Mouse (Mus musculus): ENCODE measurements around the gene Gm26657. TPM values are rescaled to one million over a fixed set of nuclear protein-coding genes. Genes with fewer than 3 reads are reported as not detected.

Gene Gm26657
- polyA plus RNA-seq, 1 experiment: not detected

DNA sequence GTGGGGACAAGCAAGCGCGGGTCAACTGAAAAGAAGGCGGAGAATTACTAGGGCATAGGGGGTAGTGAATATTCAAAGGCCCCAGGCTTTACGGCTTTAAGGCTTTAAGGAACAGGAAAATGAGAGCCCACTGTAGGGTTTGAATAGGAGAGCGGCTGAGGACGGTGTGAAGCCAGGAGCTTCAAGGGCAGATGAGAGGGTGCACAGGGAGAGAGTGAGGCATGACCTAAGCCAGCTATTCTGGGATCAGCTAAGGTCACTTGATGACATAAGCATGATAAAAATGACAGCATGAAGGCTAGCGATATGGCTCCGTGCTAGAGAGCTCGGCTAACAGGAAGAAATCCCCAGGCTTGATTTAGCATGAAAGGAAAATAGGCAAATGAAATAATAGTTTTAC, 20.4 kb upstream of the Gm26657 start:
- 71% methylated on average over 9 of the region's 9 CpGs for WGBS

DNA sequence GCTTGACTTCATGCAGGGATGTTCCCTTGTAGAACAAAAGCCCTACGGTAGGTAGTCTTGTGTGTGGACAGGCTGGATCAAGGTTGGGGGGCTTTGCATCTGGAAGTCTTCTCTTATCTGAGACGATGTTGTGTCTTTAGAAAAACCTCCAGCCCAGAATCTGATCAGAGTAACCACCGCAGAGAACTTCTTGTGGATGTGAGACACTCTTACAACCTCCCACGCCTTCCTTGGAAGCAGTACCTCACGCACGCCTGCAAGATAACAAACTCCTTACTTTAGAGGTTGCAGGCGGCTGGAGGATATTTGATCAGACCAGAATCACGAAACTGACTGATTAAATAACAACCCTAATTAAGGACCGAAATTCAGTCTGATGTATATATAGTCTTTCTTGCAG, 19.5 kb upstream of the Gm26657 start:
- DNase-seq: no peak
- Histone ChIP-seq H3K27me3 (ENCODE audit: control insufficient read depth, insufficient read depth, low read length) (no peaks in the 10 kb centered on the region; the same call in 1 of the 2 replicates), H3K4me3 (replicated peaks; ENCODE audit: insufficient read depth, low read depth, low read length) (no peak overlapping the region), H3K27ac (ENCODE audit: insufficient read depth, low read length) (no peak overlapping the region), H3K4me1 (ENCODE audit: control insufficient read depth, insufficient read depth, low read length) (no peaks in the 10 kb centered on the region)
- 85% methylated on average over 9 of the region's 9 CpGs for WGBS
- TF ChIP-seq POLR2A (IDR thresholded peaks at IDR 0.05; ENCODE audit: borderline replicate concordance, insufficient read depth, low read length) (no peak), CTCF (IDR thresholded peaks at IDR 0.05; ENCODE audit: borderline replicate concordance, insufficient read depth, low read depth, low read length) (no peak)

More for the DNA sequence above, 20.4 kb upstream of the Gm26657 start:
- Histone ChIP-seq H3K4me1 (ENCODE audit: control insufficient read depth, insufficient read depth, low read length) (no peaks in the 10 kb centered on the region), H3K4me3 (replicated peaks; ENCODE audit: insufficient read depth, low read depth, low read length) (no peak overlapping the region), H3K27ac (ENCODE audit: insufficient read depth, low read length) (no peak overlapping the region), H3K27me3 (ENCODE audit: control insufficient read depth, insufficient read depth, low read length) (no peaks in the 10 kb centered on the region; the same call in 1 of the 2 replicates)
- no peak for TF ChIP-seq CTCF (IDR thresholded peaks at IDR 0.05; ENCODE audit: borderline replicate concordance, insufficient read depth, low read depth, low read length)
- no peak for TF ChIP-seq POLR2A (IDR thresholded peaks at IDR 0.05; ENCODE audit: borderline replicate concordance, insufficient read depth, low read length)
- no peak for DNase-seq

DNA sequence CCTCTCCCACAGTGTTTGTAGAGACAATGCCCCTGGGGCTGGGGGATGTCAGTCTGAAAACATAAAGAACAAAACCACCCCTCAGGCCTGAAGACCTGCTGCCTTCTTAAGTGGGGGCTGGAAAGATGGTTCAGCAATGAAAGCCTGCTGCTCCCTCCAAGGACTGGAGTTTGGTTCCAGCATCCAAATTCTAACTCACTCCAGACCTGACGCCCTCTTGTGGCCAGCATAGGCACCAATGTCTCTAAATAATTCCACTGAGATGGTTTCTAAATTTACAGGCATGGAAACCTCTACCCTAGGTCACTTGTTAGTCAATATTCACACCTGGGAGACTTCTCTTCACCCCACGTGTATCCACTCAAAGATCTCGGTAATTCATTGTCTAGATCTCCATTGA, 18.4 kb upstream of the Gm26657 start:
- no peak overlapping the region for H3K4me3 ChIP-seq (replicated peaks; ENCODE audit: insufficient read depth, low read depth, low read length)
- no peaks in the 10 kb centered on the region for H3K4me1 ChIP-seq (ENCODE audit: control insufficient read depth, insufficient read depth, low read length)
- H3K27ac ChIP-seq (ENCODE audit: insufficient read depth, low read length): no peak overlapping the region
- 36% methylated on average over 3 of the region's 3 CpGs for WGBS
- TF ChIP-seq CTCF (IDR thresholded peaks at IDR 0.05; ENCODE audit: borderline replicate concordance, insufficient read depth, low read depth, low read length) (peak; percentile 39; the same call in 1 of the 2 replicates), POLR2A (IDR thresholded peaks at IDR 0.05; ENCODE audit: borderline replicate concordance, insufficient read depth, low read length) (no peak)
- no peaks in the 10 kb centered on the region; the same call in 1 of the 2 replicates for H3K27me3 ChIP-seq (ENCODE audit: control insufficient read depth, insufficient read depth, low read length)
- DNase-seq: no peak

DNA sequence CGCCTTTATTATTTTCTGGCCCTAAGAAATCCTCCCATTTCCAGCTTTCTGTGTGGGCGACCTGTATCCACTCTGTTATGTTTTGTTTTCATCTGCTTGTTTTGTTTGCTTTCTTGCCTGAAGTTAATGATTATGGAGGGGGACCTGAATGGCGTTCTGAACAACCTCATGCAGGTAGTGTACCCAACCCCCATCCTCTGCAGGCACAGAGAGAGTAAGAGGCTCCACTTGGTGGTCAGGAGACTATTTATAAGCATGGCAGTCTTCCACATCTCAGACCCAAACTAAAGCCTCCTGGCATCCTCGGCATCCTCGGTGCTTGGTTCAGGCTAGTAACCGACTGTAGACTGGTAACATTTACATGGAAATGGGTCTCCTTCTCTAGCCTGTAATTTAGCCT, 17.5 kb upstream of the Gm26657 start:
- Histone ChIP-seq H3K4me1 (ENCODE audit: control insufficient read depth, insufficient read depth, low read length) (no peaks in the 10 kb centered on the region), H3K4me3 (replicated peaks; ENCODE audit: insufficient read depth, low read depth, low read length) (no peak overlapping the region), H3K27me3 (ENCODE audit: control insufficient read depth, insufficient read depth, low read length) (no peaks in the 10 kb centered on the region; the same call in 1 of the 2 replicates), H3K27ac (ENCODE audit: insufficient read depth, low read length) (no peak overlapping the region)
- 67% methylated on average over 6 of the region's 6 CpGs for WGBS
- no peak for DNase-seq
- TF ChIP-seq CTCF (IDR thresholded peaks at IDR 0.05; ENCODE audit: borderline replicate concordance, insufficient read depth, low read depth, low read length): no peak
- no peak for TF ChIP-seq POLR2A (IDR thresholded peaks at IDR 0.05; ENCODE audit: borderline replicate concordance, insufficient read depth, low read length)

DNA sequence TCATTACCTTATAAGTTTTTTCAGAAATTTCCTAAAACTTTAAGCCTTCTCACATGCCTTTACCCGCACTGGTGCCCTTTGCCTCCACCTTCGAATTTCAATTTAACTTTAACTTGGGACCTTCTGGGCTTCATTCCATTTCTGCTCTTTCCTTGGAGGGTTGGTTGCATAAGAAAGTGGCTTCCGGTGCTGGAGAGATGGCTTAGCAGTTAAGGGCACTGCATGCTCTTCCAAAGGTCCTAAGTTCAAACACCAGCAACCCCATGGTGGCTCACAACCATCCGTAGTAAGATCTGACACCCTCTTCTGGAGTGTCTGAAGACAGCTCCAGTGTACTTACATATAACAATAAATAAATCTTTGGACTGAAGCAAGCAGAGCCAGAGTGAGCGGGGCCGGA, 16.6 kb upstream of the Gm26657 start:
- no peak for TF ChIP-seq CTCF (IDR thresholded peaks at IDR 0.05; ENCODE audit: borderline replicate concordance, insufficient read depth, low read depth, low read length)
- no peak for TF ChIP-seq POLR2A (IDR thresholded peaks at IDR 0.05; ENCODE audit: borderline replicate concordance, insufficient read depth, low read length)
- H3K4me1 ChIP-seq (ENCODE audit: control insufficient read depth, insufficient read depth, low read length): no peaks in the 10 kb centered on the region
- no peak overlapping the region for H3K27ac ChIP-seq (ENCODE audit: insufficient read depth, low read length)
- H3K27me3 ChIP-seq (ENCODE audit: control insufficient read depth, insufficient read depth, low read length): no peaks in the 10 kb centered on the region
- no peak overlapping the region for H3K4me3 ChIP-seq (replicated peaks; ENCODE audit: insufficient read depth, low read depth, low read length)
- WGBS: 91% methylated on average over 6 of the region's 6 CpGs
- no peak for DNase-seq

DNA sequence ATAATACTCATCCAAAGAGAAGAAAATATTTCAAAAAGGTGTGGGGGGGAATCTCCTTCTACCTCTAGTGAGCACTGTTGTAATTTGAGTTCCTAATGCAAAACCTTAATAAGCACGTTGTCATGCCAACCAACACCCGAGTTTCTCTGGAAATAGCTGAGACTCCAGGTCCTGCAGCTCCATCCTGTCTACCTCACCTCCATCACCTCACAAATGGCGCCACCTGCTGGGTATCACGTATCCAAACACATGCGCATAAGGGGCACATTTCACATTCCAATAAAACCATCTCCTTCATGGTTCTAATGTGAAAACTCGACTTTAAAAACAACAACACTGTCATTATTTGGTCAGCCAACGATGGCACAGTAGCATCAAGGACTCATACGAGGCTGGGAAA, 14.0 kb upstream of the Gm26657 start:
- no peak for DNase-seq
- no peaks in the 10 kb centered on the region for H3K27me3 ChIP-seq (ENCODE audit: control insufficient read depth, insufficient read depth, low read length)
- no peaks in the 10 kb centered on the region for H3K4me1 ChIP-seq (ENCODE audit: control insufficient read depth, insufficient read depth, low read length)
- TF ChIP-seq POLR2A (IDR thresholded peaks at IDR 0.05; ENCODE audit: borderline replicate concordance, insufficient read depth, low read length): no peak
- no peak for TF ChIP-seq CTCF (IDR thresholded peaks at IDR 0.05; ENCODE audit: borderline replicate concordance, insufficient read depth, low read depth, low read length)
- H3K27ac ChIP-seq (ENCODE audit: insufficient read depth, low read length): no peak overlapping the region
- no peak overlapping the region for H3K4me3 ChIP-seq (replicated peaks; ENCODE audit: insufficient read depth, low read depth, low read length)
- 56% methylated on average over 8 of the region's 8 CpGs for WGBS

DNA sequence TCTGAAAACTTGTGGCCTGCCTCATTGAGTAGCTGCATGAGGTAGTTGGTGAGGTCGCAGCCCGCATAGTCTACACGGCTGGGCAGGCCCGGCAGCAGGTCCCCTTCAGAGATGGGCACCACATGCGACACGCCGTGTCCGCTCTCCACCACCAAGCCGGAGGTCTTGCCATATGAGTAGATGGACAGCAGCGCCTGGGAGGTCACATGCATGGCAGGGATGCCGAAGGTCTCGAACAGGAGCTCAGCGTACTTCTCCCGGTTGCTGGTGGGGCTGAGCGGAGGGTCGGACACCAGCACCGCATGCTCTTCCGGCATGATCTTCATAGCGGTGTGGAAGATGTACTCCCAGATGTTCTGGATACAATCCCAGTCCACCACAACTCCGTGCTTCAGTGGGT, 741 bp downstream of the Gm26657 start:
- TF ChIP-seq POLR2A (IDR thresholded peaks at IDR 0.05; ENCODE audit: borderline replicate concordance, insufficient read depth, low read length) (no peak), CTCF (IDR thresholded peaks at IDR 0.05; ENCODE audit: borderline replicate concordance, insufficient read depth, low read depth, low read length) (no peak)
- H3K27me3 ChIP-seq (ENCODE audit: control insufficient read depth, insufficient read depth, low read length): no peaks in the 10 kb centered on the region
- DNase-seq: no peak
- 96% methylated on average over 20 of the region's 20 CpGs for WGBS
- no peaks in the 10 kb centered on the region for H3K4me1 ChIP-seq (ENCODE audit: control insufficient read depth, insufficient read depth, low read length)
- H3K4me3 ChIP-seq (replicated peaks; ENCODE audit: insufficient read depth, low read depth, low read length): no peak overlapping the region
- no peak overlapping the region for H3K27ac ChIP-seq (ENCODE audit: insufficient read depth, low read length)

DNA sequence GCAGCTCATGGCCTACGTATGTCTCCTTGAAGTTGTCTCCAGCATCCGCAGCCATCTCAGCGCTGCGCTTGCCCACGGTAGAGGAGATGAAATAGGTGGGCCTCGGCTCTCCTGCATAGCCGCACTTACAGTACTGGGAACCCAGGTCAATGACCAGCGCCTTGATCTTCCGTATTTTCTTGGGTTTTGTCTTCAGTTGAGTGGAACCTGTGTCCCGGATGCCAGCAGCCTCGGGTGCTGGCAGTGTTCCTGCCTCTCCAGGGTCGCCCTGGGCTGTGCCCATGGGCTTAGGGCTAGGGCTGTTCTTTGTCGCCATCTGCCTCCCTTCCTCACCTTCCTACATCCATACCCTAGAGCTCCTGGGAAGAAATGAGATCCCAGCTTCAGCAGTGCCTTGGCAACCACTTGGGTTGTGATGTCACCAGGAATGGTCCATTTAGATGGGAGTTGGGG, 1.2 kb downstream of the Gm26657 start, which contains the start of gene Actl7b:
TSS of gene Actl7b (minus strand) at position 403 of the 453 bp plus-strand sequence.
- WGBS: 85% methylated on average over 13 of the region's 13 CpGs
- DNase-seq: no peak
- TF ChIP-seq CTCF (IDR thresholded peaks at IDR 0.05; ENCODE audit: borderline replicate concordance, insufficient read depth, low read depth, low read length) (no peak), POLR2A (IDR thresholded peaks at IDR 0.05; ENCODE audit: borderline replicate concordance, insufficient read depth, low read length) (no peak)
- H3K4me3 ChIP-seq (replicated peaks; ENCODE audit: insufficient read depth, low read depth, low read length): no peak within 1 kb of the TSS
- H3K27me3 ChIP-seq (ENCODE audit: control insufficient read depth, insufficient read depth, low read length): no peaks in the 10 kb centered on the region
- H3K4me1 ChIP-seq (ENCODE audit: control insufficient read depth, insufficient read depth, low read length): no peaks in the 10 kb centered on the region
- no peak within 1 kb of the TSS for H3K27ac ChIP-seq (ENCODE audit: insufficient read depth, low read length)
